Mouse (Mus musculus) hindbrain, embryonic 15.5 days (tissue): Measurements from ENCODE around the gene Tpcn2. TPM values are rescaled to one million over a fixed set of nuclear protein-coding genes. Genes with fewer than 3 reads are reported as not detected.
A peak's percentile ranks its signal among the peaks of the same experiment; 100 is the strongest.

Experiments
- ATAC-seq: fragments of 200-750 bp; cut with Nextera tagmentation; 2 replicates; pipeline ENCODE4 v1.8.0; 2017; ENCODE audit warnings: low read depth, moderate number of reproducible peaks, moderate TSS enrichment; ENCODE audit not compliant: low FRiP score
- H3K27ac ChIP-seq: fragments of 300-500 bp; sonication (generic); replicated peaks from 2 replicates; pipeline ENCODE4 v1.5.1; 2015; ENCODE audit warnings: mild to moderate bottlenecking, inconsistent platforms
- H3K27me3 ChIP-seq: fragments of 300-500 bp; sonication (generic); 2 replicates; pipeline ENCODE4 v1.6.1; 2015; ENCODE audit warnings: control low read depth, inconsistent platforms
- H3K36me3 ChIP-seq: fragments of 300-500 bp; sonication (generic); 2 replicates; pipeline ENCODE4 v1.6.1; 2015; ENCODE audit warnings: control low read depth, inconsistent platforms
- H3K4me1 ChIP-seq: fragments of 300-500 bp; sonication (generic); replicated peaks from 2 replicates; pipeline ENCODE4 v1.6.1; 2015; ENCODE audit warnings: control low read depth, inconsistent platforms
- H3K4me2 ChIP-seq: fragments of 300-500 bp; sonication (generic); 2 replicates; pipeline ENCODE4 v1.6.1; 2015; ENCODE audit warnings: moderate library complexity, mild to moderate bottlenecking, inconsistent platforms
- H3K4me3 ChIP-seq: fragments of 300-500 bp; sonication (generic); 2 replicates; pipeline ENCODE4 v1.5.1; 2015; ENCODE audit warnings: mild to moderate bottlenecking, inconsistent platforms
- H3K9ac ChIP-seq: fragments of 300-500 bp; sonication (generic); 2 replicates; pipeline ENCODE4 v1.6.1; 2015; ENCODE audit warnings: inconsistent platforms
- H3K9me3 ChIP-seq: fragments of 300-500 bp; sonication (generic); 2 replicates; pipeline ENCODE4 v1.6.1; 2016; ENCODE audit warnings: control low read depth, inconsistent platforms
- WGBS: fragments of 180-500 bp; shearing (Covaris S2); methylation state at CpG from one replicate; pipeline ENCODE4 v1.1.7; 2015; 5-methylcytosine and 5-hydroxymethylcytosine counted together
- polyA plus RNA-seq: library from polyadenylated mRNA; unstranded; fragments of >200 nt; fragmentation: Nextera tagmentation; extraction: Ambion mirVana; gene quantifications from 2 replicates; pipeline ENCODE4 v1.2.1, GENCODE M21; 2015

Gene Tpcn2
- polyA plus RNA-seq, 1 experiment from 2014 or later = 3.7 TPM

GRCm38 (mm10) chr7:145208006-145208405 lies 75.8 kb downstream of the Tpcn2 start, which contains the start of gene 1810010D01Rik:
TSS of gene 1810010D01Rik (minus strand) at chr7:145208119.
- Histone ChIP-seq H3K27me3 (no peaks in the 10 kb centered on the region), H3K36me3 (no peaks in the 10 kb centered on the region), H3K4me3 (no peak within 1 kb of the TSS), H3K9ac (no peak within 1 kb of the TSS), H3K4me2 (no peak within 1 kb of the TSS), H3K27ac (peak within 1 kb of the TSS; percentile 78; the same call in 1 of the 2 replicates), H3K4me1 (peaks cover 22% of the 10 kb centered on the region), H3K9me3 (no peaks in the 10 kb centered on the region)
- ATAC-seq = no peak
- WGBS = 93% methylated on average over 4 of the region's 4 CpGs

GRCm38 (mm10) chr7:145206801-145207200 lies 77.0 kb downstream of the Tpcn2 start:
- Histone ChIP-seq H3K4me1 (peaks cover 21% of the 10 kb centered on the region), H3K27me3 (no peaks in the 10 kb centered on the region), H3K4me3 (no peak overlapping the region), H3K9ac (no peak overlapping the region), H3K9me3 (no peaks in the 10 kb centered on the region), H3K36me3 (no peaks in the 10 kb centered on the region), H3K4me2 (0 out of 2 replicates have a peak overlapping the region, but pooled peaks have one; percentile 42), H3K27ac (peak overlapping the region; percentile 78)
- 53% methylated on average over 6 of the region's 6 CpGs for WGBS
- no peak for ATAC-seq

GRCm38 (mm10) chr7:145206056-145206610 lies 77.7 kb downstream of the Tpcn2 start:
- under 1% methylated on average over 34 of the region's 34 CpGs for WGBS
- Histone ChIP-seq H3K4me2 (peak overlapping the region; percentile 42), H3K27ac (peak overlapping the region; percentile 78)

GRCm38 (mm10) chr7:145205363-145205902 lies 78.4 kb downstream of the Tpcn2 start:
- Histone ChIP-seq H3K36me3 (no peaks in the 10 kb centered on the region), H3K27ac (peak overlapping the region; percentile 78), H3K4me3 (no peak overlapping the region), H3K4me2 (no peak overlapping the region), H3K9ac (no peak overlapping the region), H3K9me3 (no peaks in the 10 kb centered on the region), H3K4me1 (peaks cover 16% of the 10 kb centered on the region), H3K27me3 (no peaks in the 10 kb centered on the region)
- no peak for ATAC-seq
- 89% methylated on average over 4 of the region's 4 CpGs for WGBS

More at GRCm38 (mm10) chr7:145206056-145206610, 77.7 kb downstream of the Tpcn2 start:
- Histone ChIP-seq H3K27me3 (no peaks in the 10 kb centered on the region), H3K9ac (peak overlapping the region; percentile 41), H3K4me3 (no peak overlapping the region), H3K36me3 (no peaks in the 10 kb centered on the region), H3K9me3 (no peaks in the 10 kb centered on the region), H3K4me1 (peaks cover 16% of the 10 kb centered on the region)
- peak; percentile 94 for ATAC-seq

GRCm38 (mm10) chr7:145199711-145200110 lies 84.1 kb downstream of the Tpcn2 start:
- 51% methylated on average over 2 of the region's 2 CpGs for WGBS
- ATAC-seq = no peak
- peaks cover 10% of the 10 kb centered on the region for H3K4me1 ChIP-seq

GRCm38 (mm10) chr7:145198223-145198714 lies 85.5 kb downstream of the Tpcn2 start:
- Histone ChIP-seq H3K9me3 (no peaks in the 10 kb centered on the region), H3K27ac (no peak overlapping the region), H3K36me3 (no peaks in the 10 kb centered on the region), H3K4me2 (no peak overlapping the region), H3K27me3 (no peaks in the 10 kb centered on the region), H3K4me3 (no peak overlapping the region), H3K9ac (no peak overlapping the region), H3K4me1 (peaks cover 17% of the 10 kb centered on the region)
- no peak for ATAC-seq
- WGBS = 60% methylated on average over 4 of the region's 4 CpGs

More at GRCm38 (mm10) chr7:145199711-145200110, 84.1 kb downstream of the Tpcn2 start:
- no peak overlapping the region for H3K4me2 ChIP-seq
- no peaks in the 10 kb centered on the region for H3K27me3 ChIP-seq
- H3K9me3 ChIP-seq = no peaks in the 10 kb centered on the region
- H3K36me3 ChIP-seq = no peaks in the 10 kb centered on the region
- no peak overlapping the region for H3K27ac ChIP-seq
- H3K9ac ChIP-seq = no peak overlapping the region
- H3K4me3 ChIP-seq = no peak overlapping the region

GRCm38 (mm10) chr7:145197711-145198110 lies 86.1 kb downstream of the Tpcn2 start:
- peaks cover 17% of the 10 kb centered on the region for H3K4me1 ChIP-seq
- H3K9ac ChIP-seq = no peak overlapping the region
- no peak overlapping the region for H3K4me2 ChIP-seq
- H3K4me3 ChIP-seq = no peak overlapping the region
- ATAC-seq = no peak
- no peaks in the 10 kb centered on the region for H3K9me3 ChIP-seq
- H3K27me3 ChIP-seq = no peaks in the 10 kb centered on the region
- no peaks in the 10 kb centered on the region for H3K36me3 ChIP-seq
- no peak overlapping the region for H3K27ac ChIP-seq
- WGBS = 39% methylated on average over 3 of the region's 3 CpGs

GRCm38 (mm10) chr7:145197042-145197441 lies 86.8 kb downstream of the Tpcn2 start:
- no peak overlapping the region for H3K4me2 ChIP-seq
- H3K4me1 ChIP-seq = peaks cover 17% of the 10 kb centered on the region
- no peak overlapping the region for H3K9ac ChIP-seq
- ATAC-seq = no peak
- no peak overlapping the region for H3K4me3 ChIP-seq
- H3K27me3 ChIP-seq = no peaks in the 10 kb centered on the region
- no peaks in the 10 kb centered on the region for H3K9me3 ChIP-seq
- H3K36me3 ChIP-seq = no peaks in the 10 kb centered on the region
- 77% methylated on average over 3 of the region's 3 CpGs for WGBS
- no peak overlapping the region for H3K27ac ChIP-seq

- Histone ChIP-seq H3K4me3 (no peak overlapping the region), H3K9ac (no peak overlapping the region), H3K27ac (no peak overlapping the region), H3K4me2 (no peak overlapping the region), H3K4me1 (peaks cover 17% of the 10 kb centered on the region), H3K9me3 (no peaks in the 10 kb centered on the region), H3K36me3 (no peaks in the 10 kb centered on the region), H3K27me3 (no peaks in the 10 kb centered on the region)
- ATAC-seq = no peak
- 79% methylated on average over 6 of the region's 6 CpGs for WGBS
Observed at GRCm38 (mm10) chr7:145196340-145196739, 87.5 kb downstream of the Tpcn2 start.

- Histone ChIP-seq H3K4me3 (no peak overlapping the region), H3K9me3 (no peaks in the 10 kb centered on the region), H3K27me3 (no peaks in the 10 kb centered on the region), H3K9ac (no peak overlapping the region), H3K4me1 (peaks cover 17% of the 10 kb centered on the region), H3K27ac (no peak overlapping the region), H3K36me3 (no peaks in the 10 kb centered on the region), H3K4me2 (no peak overlapping the region)
- peak; percentile 59; the same call in 1 of the 2 replicates for ATAC-seq
- 34% methylated on average over 5 of the region's 5 CpGs for WGBS
Observed at GRCm38 (mm10) chr7:145195186-145195927, 88.5 kb downstream of the Tpcn2 start.

- no peak overlapping the region for H3K4me2 ChIP-seq
- no peak overlapping the region for H3K27ac ChIP-seq
- H3K9me3 ChIP-seq = no peaks in the 10 kb centered on the region
- no peaks in the 10 kb centered on the region for H3K27me3 ChIP-seq
- H3K4me3 ChIP-seq = no peak overlapping the region
- peaks cover 17% of the 10 kb centered on the region for H3K4me1 ChIP-seq
- no peak overlapping the region for H3K9ac ChIP-seq
- no peaks in the 10 kb centered on the region for H3K36me3 ChIP-seq
- no peak; the same call in 1 of the 2 replicates for ATAC-seq
- WGBS = 76% methylated on average over 3 of the region's 3 CpGs
Observed at GRCm38 (mm10) chr7:145194455-145195161, 89.2 kb downstream of the Tpcn2 start.
